Mouse (Mus musculus) liver, adult 2 months (tissue): Measurements from ENCODE around the gene Ctf1. TPM values are rescaled to one million over a fixed set of nuclear protein-coding genes. Genes with fewer than 3 reads are reported as not detected.
"Not testable (repeated sequence)": the region's sequence is repeated elsewhere in the genome, so short reads cannot be mapped to it uniquely, and the experiment has no call there.

Source experiments
- DNase-seq: peaks from one replicate; pipeline ENCODE4 v3.0.0-alpha.2; 2011; ENCODE audit warnings: low read depth, low spot score; ENCODE audit errors: extremely low read depth
- H3K27ac ChIP-seq: fragments of 200-500 bp; replicated peaks from 2 replicates; pipeline ENCODE4 v1.5.1; 2012; ENCODE audit warnings: low read depth, mild to moderate bottlenecking, control low read depth, inconsistent platforms, low read length; ENCODE audit not compliant: insufficient read depth
- H3K27me3 ChIP-seq: fragments of 200-500 bp; 2 replicates; pipeline ENCODE4 v1.6.1; 2012; ENCODE audit warnings: mild to moderate bottlenecking, moderate library complexity, low read length, inconsistent platforms; ENCODE audit not compliant: control insufficient read depth, insufficient read depth
- H3K36me3 ChIP-seq: fragments of 200-500 bp; 2 replicates; pipeline ENCODE4 v1.6.1; 2012; ENCODE audit warnings: low read length, inconsistent platforms; ENCODE audit not compliant: control insufficient read depth, insufficient read depth
- H3K4me1 ChIP-seq: fragments of 200-500 bp; 2 replicates; pipeline ENCODE4 v1.6.1; 2011; ENCODE audit warnings: low read length; ENCODE audit not compliant: control insufficient read depth, insufficient read depth
- H3K4me3 ChIP-seq: fragments of 200-500 bp; 2 replicates; pipeline ENCODE4 v1.5.1; 2011; ENCODE audit warnings: low read depth, mild to moderate bottlenecking, control low read depth, low read length, moderate library complexity; ENCODE audit not compliant: insufficient read depth
- H3K79me2 ChIP-seq: fragments of 200-500 bp; 2 replicates; pipeline ENCODE4 v1.6.1; 2012; ENCODE audit warnings: inconsistent platforms, mild to moderate bottlenecking, low read length, moderate library complexity; ENCODE audit not compliant: control insufficient read depth, insufficient read depth
- H3K9ac ChIP-seq: fragments of 200-500 bp; 2 replicates; pipeline ENCODE4 v1.6.1; 2012; ENCODE audit warnings: low read depth, mild to moderate bottlenecking, control low read depth, inconsistent platforms, low read length
- CTCF ChIP-seq: fragments of 200-500 bp; IDR thresholded peaks from 2 replicates; pipeline ENCODE4 v1.5.1; 2011; ENCODE audit warnings: low read depth, low read length, control low read depth
- POLR2A ChIP-seq: fragments of 200-500 bp; IDR thresholded peaks from 2 replicates; pipeline ENCODE4 v1.6.1; 2011; ENCODE audit warnings: low read length, control low read depth; ENCODE audit not compliant: insufficient read depth; ENCODE audit errors: extremely low read depth
- WGBS: fragments of 180-500 bp; shearing (Covaris S2); methylation state at CpG from one replicate; pipeline ENCODE4 v1.1.7; 2018; 5-methylcytosine and 5-hydroxymethylcytosine counted together
- polyA plus RNA-seq: library from polyadenylated mRNA; depleted of rRNA; stranded (reverse); fragments of >200 nt; gene quantifications from 2 replicates; pipeline ENCODE4 v1.2.3, GENCODE M21; 2012
- total RNA-seq: library from RNA; depleted of rRNA; stranded (reverse); fragments of >200 nt; gene quantifications from 2 replicates; pipeline ENCODE4 v1.2.3, GENCODE M21; 2014

Ctf1 gene
- total and polyA plus RNA-seq, 2 experiments, result 2.7 to 10.5 TPM

DNA sequence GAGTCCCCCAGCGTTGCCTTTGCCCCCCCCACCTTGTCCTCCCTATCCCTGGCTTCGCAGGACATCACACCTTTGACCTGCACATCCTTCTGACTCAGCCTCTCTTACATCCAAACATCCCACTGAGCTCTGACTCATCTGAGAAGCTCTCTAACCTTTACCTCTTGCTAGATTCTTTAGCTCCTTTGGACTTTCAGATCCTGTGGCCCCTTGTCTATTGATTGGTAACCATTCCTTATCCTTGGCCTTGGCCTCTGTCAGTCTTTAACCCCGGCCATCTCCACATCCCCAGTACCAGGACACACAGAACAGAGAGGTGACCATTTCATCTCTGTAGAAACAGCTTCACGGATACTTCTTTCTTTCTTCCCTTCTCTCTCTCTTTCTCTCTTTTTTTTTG lies 17.6 kb downstream of the Ctf1 start:
- no peaks in the 10 kb centered on the region for H3K79me2 ChIP-seq
- no peak for TF ChIP-seq CTCF
- TF ChIP-seq POLR2A, result no peak
- no peak overlapping the region for H3K27ac ChIP-seq
- no peak for DNase-seq
- no peak overlapping the region for H3K9ac ChIP-seq
- 69% methylated on average over 4 of the region's 4 CpGs for WGBS
- H3K4me1 ChIP-seq, result no peaks in the 10 kb centered on the region
- no peaks in the 10 kb centered on the region for H3K36me3 ChIP-seq
- no peaks in the 10 kb centered on the region for H3K27me3 ChIP-seq
- no peak overlapping the region for H3K4me3 ChIP-seq

- not testable (repeated sequence) for H3K4me3 ChIP-seq, H3K27me3 ChIP-seq, H3K36me3 ChIP-seq, H3K79me2 ChIP-seq, DNase-seq, H3K27ac ChIP-seq, H3K4me1 ChIP-seq, H3K9ac ChIP-seq
- WGBS, result 83% methylated on average over 1 of the region's 5 CpGs
Measured at GRCm38 (mm10) chr7:127732066-127732465, 19.5 kb downstream of the Ctf1 start, which contains the start of gene Ctf2. Gene Ctf2, minus strand, starts transcription at chr7:127732166.

GRCm38 (mm10) chr7:127744366-127745045 lies 32.0 kb downstream of the Ctf1 start, which contains the start of gene Fbxl19:
Gene Fbxl19, plus strand, starts transcription at chr7:127744543.
- no peak for TF ChIP-seq POLR2A
- peak; percentile 40; the same call in 1 of the 2 replicates for TF ChIP-seq CTCF
- peak; percentile 66 for DNase-seq
- no peaks in the 10 kb centered on the region for H3K79me2 ChIP-seq
- H3K9ac ChIP-seq, result peak within 1 kb of the TSS; percentile 65
- no peaks in the 10 kb centered on the region for H3K36me3 ChIP-seq
- WGBS, result under 1% methylated on average over 26 of the region's 26 CpGs
- peak within 1 kb of the TSS; percentile 78 for H3K4me3 ChIP-seq
- no peaks in the 10 kb centered on the region for H3K27me3 ChIP-seq
- H3K27ac ChIP-seq, result peak within 1 kb of the TSS; percentile 82
- peaks cover 2% of the 10 kb centered on the region; the same call in 1 of the 2 replicates for H3K4me1 ChIP-seq

GRCm38 (mm10) chr7:127745251-127745651 lies 32.7 kb downstream of the Ctf1 start:
- under 1% methylated on average over 19 of the region's 19 CpGs for whole genome bisulfite sequencing
- Histone ChIP-seq H3K36me3 (no peaks in the 10 kb centered on the region), H3K9ac (peak overlapping the region; percentile 65), H3K4me3 (peak overlapping the region; percentile 78), H3K27ac (peak overlapping the region; percentile 82), H3K4me1 (peaks cover 2% of the 10 kb centered on the region; the same call in 1 of the 2 replicates), H3K79me2 (no peaks in the 10 kb centered on the region), H3K27me3 (no peaks in the 10 kb centered on the region)
- no peak for TF ChIP-seq CTCF
- no peak for TF ChIP-seq POLR2A
- peak; percentile 97 for DNase-seq

DNA sequence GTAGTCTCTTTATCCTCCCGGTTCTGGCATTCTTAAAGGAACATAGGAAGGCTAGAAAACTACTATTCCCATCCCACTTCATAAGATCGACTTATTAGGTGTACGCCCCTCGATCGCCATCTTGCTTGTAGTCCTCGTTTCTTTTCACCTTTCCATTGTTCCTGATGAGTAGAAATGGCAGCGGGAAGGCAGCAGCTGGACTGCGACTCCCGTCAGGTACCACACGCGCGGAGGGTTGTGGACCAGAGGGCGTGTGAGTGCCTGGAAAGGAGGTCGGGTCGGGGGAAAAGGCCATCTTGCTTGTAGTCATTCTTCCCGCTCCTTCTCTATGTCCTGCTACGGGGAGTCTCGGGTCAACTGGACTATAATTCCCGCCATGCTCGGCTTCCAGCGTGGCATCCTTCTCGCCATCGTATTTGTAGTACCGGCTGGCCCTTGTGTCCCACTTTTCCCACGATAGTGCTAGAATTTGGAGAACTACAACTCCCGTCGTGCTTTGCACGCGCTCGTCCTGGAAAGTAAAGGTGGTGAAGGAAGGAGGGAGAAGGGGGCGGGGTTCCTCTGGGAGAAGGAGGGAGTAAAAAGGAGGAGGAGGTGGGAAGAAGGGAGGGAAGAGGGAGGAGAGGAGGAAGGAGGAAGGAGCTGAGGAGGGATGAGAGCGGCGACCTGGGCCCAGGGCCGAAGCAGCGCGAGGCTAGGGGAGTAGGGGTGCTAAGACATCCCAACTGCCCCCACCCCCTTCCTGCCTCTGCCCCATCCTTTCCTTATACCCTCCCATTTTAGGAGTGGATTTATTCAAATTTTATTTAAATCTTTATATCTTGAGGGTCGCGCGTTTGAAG lies 33.3 kb downstream of the Ctf1 start:
- H3K4me1 ChIP-seq, result peaks cover 2% of the 10 kb centered on the region; the same call in 1 of the 2 replicates
- peak; percentile 100 for DNase-seq
- peak overlapping the region; percentile 34; the same call in 1 of the 2 replicates for H3K9ac ChIP-seq
- no peaks in the 10 kb centered on the region for H3K79me2 ChIP-seq
- H3K36me3 ChIP-seq, result no peaks in the 10 kb centered on the region; the same call in 1 of the 2 replicates
- H3K27me3 ChIP-seq, result no peaks in the 10 kb centered on the region
- TF ChIP-seq POLR2A, result no peak
- TF ChIP-seq CTCF, result no peak
- H3K27ac ChIP-seq, result peak overlapping the region; percentile 36; the same call in 1 of the 2 replicates
- peak overlapping the region; percentile 69 for H3K4me3 ChIP-seq
- WGBS, result under 1% methylated on average over 39 of the region's 39 CpGs
